Mouse (Mus musculus): ENCODE measurements around the gene Hdac9. TPM values are rescaled to one million over a fixed set of nuclear protein-coding genes. Genes with fewer than 3 reads are reported as not detected.

The Hdac9 gene
- total and polyA plus RNA-seq, 3 experiments, result 0.03 to 0.19 TPM; not detected in 1

DNA sequence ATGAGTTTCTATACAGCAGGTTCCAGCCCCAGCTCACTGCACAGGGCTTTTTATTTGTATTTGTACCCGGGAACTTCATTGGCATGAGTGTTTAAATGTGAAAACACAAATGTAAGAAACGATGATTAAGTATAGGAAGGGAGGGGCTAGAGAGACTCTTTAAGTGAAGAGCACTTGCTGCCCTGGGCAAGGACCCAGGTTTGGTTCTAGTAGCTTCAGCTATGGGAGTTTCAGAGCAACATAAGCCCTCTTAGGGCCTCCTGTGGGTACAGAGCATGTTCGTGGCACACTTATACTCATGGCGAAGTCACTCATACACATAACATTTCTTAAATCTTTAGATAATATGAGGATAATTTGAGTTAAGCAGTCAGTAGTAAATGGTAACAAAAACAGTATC is 243.4 kb downstream of the Hdac9 start:
- TF ChIP-seq CHD1 (IDR thresholded peaks at IDR 0.05; ENCODE audit: low read depth, low read length), result no peak
- TF ChIP-seq NELFE (IDR thresholded peaks at IDR 0.05; ENCODE audit: low read depth, low read length), result no peak
- TF ChIP-seq NRF1 (IDR thresholded peaks at IDR 0.05; ENCODE audit: insufficient read depth, low read depth, low read length, poor library complexity, severe bottlenecking), result no peak
- no peak for TF ChIP-seq GATA1 (IDR thresholded peaks at IDR 0.05; ENCODE audit: low read depth, low read length)
- TF ChIP-seq ETS1 (IDR thresholded peaks at IDR 0.05; ENCODE audit: low read depth, low read length), result no peak
- TF ChIP-seq GABPA (IDR thresholded peaks at IDR 0.05; ENCODE audit: low read depth, low read length), result no peak
- TF ChIP-seq ZKSCAN1 (IDR thresholded peaks at IDR 0.05; ENCODE audit: low read depth, low read length), result no peak
- no peak for TF ChIP-seq SIN3A (IDR thresholded peaks at IDR 0.05; ENCODE audit: low read length)
- TF ChIP-seq MEF2A (IDR thresholded peaks at IDR 0.05; ENCODE audit: extremely low read depth, insufficient replicate concordance, low read depth, low read length, poor library complexity, severe bottlenecking), result no peak
- TF ChIP-seq SMC3 (IDR thresholded peaks at IDR 0.05; ENCODE audit: low read depth, low read length), result no peak
- TF ChIP-seq CTCF (IDR thresholded peaks at IDR 0.05 in 2 of 3, conservative IDR thresholded peaks at IDR 0.05 in 1 of 3; ENCODE audit: control insufficient read depth in 1 of 3, insufficient read depth in 1 of 3, low read depth in 2 of 3, low read length in 3 of 3, poor library complexity in 1 of 3, severe bottlenecking in 1 of 3), result no peak
- TF ChIP-seq ZNF384 (IDR thresholded peaks at IDR 0.05; ENCODE audit: low read depth, low read length), result no peak
- TF ChIP-seq POLR2AphosphoS5 (IDR thresholded peaks at IDR 0.05; ENCODE audit: borderline replicate concordance, low read depth, low read length), result no peak
- TF ChIP-seq E2F4 (IDR thresholded peaks at IDR 0.05; ENCODE audit: borderline replicate concordance, low read depth, low read length), result no peak
- H3K79me2 ChIP-seq (ENCODE audit: control insufficient read depth, insufficient read depth, low read length, poor library complexity), result no peaks in the 10 kb centered on the region
- H3K9me3 ChIP-seq (replicated peaks; ENCODE audit: insufficient read depth, low read length), result no peaks in the 10 kb centered on the region
- no peak overlapping the region for H3K27ac ChIP-seq (ENCODE audit: control insufficient read depth, low read depth, low read length)
- no peaks in the 10 kb centered on the region for H3K36me3 ChIP-seq (ENCODE audit: control insufficient read depth in 1 of 2, insufficient read depth in 2 of 2, low read length in 2 of 2)
- DNase-seq (ENCODE audit: low read depth, low spot score), result no peak
- H3K27me3 ChIP-seq (ENCODE audit: control insufficient read depth in 1 of 2, insufficient read depth in 2 of 2, low read length in 2 of 2), result no peaks in the 10 kb centered on the region
- no peaks in the 10 kb centered on the region for H3K4me1 ChIP-seq (ENCODE audit: control insufficient read depth in 1 of 2, insufficient read depth in 2 of 2, low read length in 2 of 2)
- no peak overlapping the region for H3K4me3 ChIP-seq (ENCODE audit: control insufficient read depth in 1 of 2, insufficient read depth in 1 of 2, low read depth in 2 of 2, low read length in 2 of 2)
- H3K9ac ChIP-seq (ENCODE audit: control insufficient read depth, low read depth, low read length, poor library complexity, severe bottlenecking), result no peak overlapping the region

DNA sequence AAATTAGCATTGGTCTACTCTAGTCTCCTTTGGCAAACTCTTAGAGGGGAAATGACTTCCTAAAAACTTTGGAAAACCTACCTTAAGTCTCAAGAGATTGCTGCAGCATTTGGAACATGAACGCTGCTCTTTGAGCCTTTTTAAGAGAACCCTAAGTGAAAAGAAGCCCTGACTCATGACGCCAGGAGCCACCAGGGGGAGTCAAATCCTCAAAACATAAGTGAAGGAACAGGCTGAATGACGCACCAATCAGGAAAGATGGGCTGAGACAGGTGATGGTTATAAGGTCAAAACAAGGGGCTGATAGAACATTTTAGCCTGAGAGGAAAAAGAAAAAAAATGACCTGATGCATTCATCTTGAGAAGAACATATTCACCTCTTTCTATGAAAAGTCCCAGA is 252.1 kb downstream of the Hdac9 start:
- peak; percentile 70 for TF ChIP-seq SMC3 (IDR thresholded peaks at IDR 0.05; ENCODE audit: low read depth, low read length)
- peak; percentile 9 to 56 (median 44); a peak in 4 of 6 replicates for TF ChIP-seq CTCF (IDR thresholded peaks at IDR 0.05 in 2 of 3, conservative IDR thresholded peaks at IDR 0.05 in 1 of 3; ENCODE audit: control insufficient read depth in 1 of 3, insufficient read depth in 1 of 3, low read depth in 2 of 3, low read length in 3 of 3, poor library complexity in 1 of 3, severe bottlenecking in 1 of 3)
- TF ChIP-seq RAD21 (IDR thresholded peaks at IDR 0.05; ENCODE audit: low read depth, low read length), result peak; percentile 43
- TF ChIP-seq ZKSCAN1 (IDR thresholded peaks at IDR 0.05; ENCODE audit: low read depth, low read length), result no peak
- H3K9ac ChIP-seq (ENCODE audit: control insufficient read depth, low read depth, low read length, poor library complexity, severe bottlenecking), result no peak overlapping the region
- no peaks in the 10 kb centered on the region for H3K36me3 ChIP-seq (ENCODE audit: control insufficient read depth in 1 of 2, insufficient read depth in 2 of 2, low read length in 2 of 2)
- DNase-seq (ENCODE audit: low read depth, low spot score), result peak; percentile 35
- H3K4me3 ChIP-seq (ENCODE audit: control insufficient read depth in 1 of 2, insufficient read depth in 1 of 2, low read depth in 2 of 2, low read length in 2 of 2), result no peak overlapping the region
- no peaks in the 10 kb centered on the region for H3K4me1 ChIP-seq (ENCODE audit: control insufficient read depth in 1 of 2, insufficient read depth in 2 of 2, low read length in 2 of 2)
- H3K27ac ChIP-seq (ENCODE audit: control insufficient read depth, low read depth, low read length), result no peak overlapping the region
- no peaks in the 10 kb centered on the region for H3K9me3 ChIP-seq (replicated peaks; ENCODE audit: insufficient read depth, low read length)
- H3K27me3 ChIP-seq (ENCODE audit: control insufficient read depth in 1 of 2, insufficient read depth in 2 of 2, low read length in 2 of 2), result no peaks in the 10 kb centered on the region
- no peaks in the 10 kb centered on the region for H3K79me2 ChIP-seq (ENCODE audit: control insufficient read depth, insufficient read depth, low read length, poor library complexity)
